Mouse (Mus musculus) lung, adult 10 weeks (tissue): ENCODE measurements around the gene Olfr1276. TPM values are rescaled to one million over a fixed set of nuclear protein-coding genes. Genes with fewer than 3 reads are reported as not detected.

Experiments
- polyA plus RNA-seq: library from polyadenylated mRNA; stranded (reverse); fragments of 350-450 nt; fragmentation: Illumina TruSeq; extraction: RNeasy Lipid Tissue Mini Kit (QIAGEN cat#74804); gene quantifications from one replicate; pipeline ENCODE4 v1.2.3, GENCODE M21; 2014; ENCODE audit warnings: low read depth, low replicate concordance; ENCODE audit not compliant: insufficient read depth

Olfr1276 gene
- polyA plus RNA-seq = not detected

DNA sequence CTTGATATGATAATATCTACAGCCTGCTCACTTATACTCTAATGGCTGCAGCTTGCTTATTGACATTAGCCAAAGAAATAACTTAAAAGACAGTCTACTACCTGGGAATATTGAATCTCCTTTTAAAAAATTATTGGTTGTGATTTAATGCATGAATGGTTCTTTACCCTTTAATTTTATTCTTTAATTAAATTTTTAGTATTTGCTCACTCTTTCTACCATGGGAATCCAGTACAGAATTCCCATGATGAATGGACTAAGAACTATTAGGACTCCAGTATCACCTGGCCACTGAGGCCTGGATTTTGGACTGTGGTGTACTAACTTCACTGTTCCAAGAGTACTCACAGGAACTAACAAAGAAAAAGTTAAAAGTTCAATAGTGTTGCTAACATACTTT lies at the start of gene Olfr1276:
Gene Olfr1276 (plus strand): TSS at position 301 of the 400 bp plus-strand sequence.

DNA sequence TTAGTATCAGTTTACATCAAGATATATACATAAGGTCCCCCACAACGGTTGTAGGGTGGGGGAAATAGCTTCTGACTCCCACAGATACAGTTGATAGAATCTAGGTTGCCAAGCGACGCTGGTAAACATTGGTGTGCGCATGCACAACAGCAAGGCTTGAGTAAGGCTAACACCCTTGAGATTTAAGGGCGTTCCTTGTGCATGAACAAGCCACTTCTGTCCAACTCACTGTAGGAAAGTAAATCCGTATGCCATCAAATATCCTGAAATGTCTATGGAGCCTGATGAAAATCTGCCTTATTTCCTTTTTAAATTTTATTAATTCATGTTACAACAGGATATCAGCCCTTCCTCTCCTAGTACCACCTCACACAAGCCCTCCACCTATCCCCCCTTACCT lies 24.8 kb upstream of the Olfr1276 start, which contains the start of gene 4930430A15Rik:
Gene 4930430A15Rik (minus strand): TSS at position 101 of the 400 bp plus-strand sequence.

DNA sequence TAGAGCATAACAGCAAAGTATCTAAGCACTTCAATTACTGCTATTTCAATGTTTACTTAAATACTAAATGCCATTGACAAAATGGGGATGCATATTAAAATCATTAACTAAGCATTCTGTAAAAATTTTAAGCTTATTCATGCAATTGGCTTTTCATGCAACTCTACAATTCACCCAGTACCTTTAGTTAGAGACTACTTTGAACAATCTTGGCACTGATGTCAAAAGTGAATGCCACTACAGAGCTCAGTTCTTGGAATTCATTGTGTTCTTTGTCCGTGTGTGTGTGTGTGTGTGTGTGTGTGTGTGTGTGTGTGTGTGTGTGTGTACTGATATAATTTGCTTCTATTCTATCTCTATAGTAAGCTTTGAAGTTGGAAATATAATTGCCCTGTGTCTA lies 19.1 kb upstream of the Olfr1276 start, which contains the start of gene Olfr1275:
Gene Olfr1275 (minus strand): TSS at position 101 of the 400 bp plus-strand sequence.

DNA sequence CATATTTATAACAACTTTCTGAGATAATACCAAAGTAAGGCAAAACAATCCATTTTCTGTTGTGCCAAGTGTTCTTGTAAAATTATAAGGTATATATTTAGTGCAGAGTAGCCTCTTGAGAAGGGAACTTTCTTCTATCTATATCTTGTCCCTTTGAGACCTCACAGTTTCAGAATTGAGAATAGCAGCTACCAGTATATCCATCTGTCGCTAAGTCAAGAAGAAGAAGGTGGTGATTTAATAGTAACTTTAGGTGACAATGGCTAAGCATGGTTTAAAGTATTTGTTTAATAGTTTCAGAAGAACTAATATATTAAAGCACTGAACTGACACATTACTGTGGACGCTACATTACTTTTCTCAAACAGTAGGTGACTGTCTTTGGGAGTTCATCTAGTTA lies 19.7 kb downstream of the Olfr1276 start, which contains the start of gene Olfr1277:
Gene Olfr1277 (minus strand): TSS at position 101 of the 400 bp plus-strand sequence.

DNA sequence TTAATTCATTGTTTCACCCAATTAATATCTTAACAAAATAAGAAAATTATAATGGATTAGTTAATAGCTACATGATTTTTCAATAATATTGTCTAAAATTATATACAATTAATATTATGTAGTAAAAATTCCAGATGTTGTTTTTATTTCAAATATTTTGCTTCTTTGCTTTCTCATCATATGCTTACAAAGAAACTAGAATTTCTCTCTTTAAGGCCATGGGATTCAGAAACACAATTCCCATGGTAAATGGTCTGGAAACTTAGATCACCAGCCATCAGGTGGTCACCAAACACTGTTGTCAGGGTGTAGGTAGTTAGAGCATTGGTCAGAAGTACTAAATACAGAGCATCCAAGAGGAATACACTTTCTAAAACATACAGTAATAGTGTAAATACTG lies 35.5 kb downstream of the Olfr1276 start, which contains the start of gene Olfr1278:
Gene Olfr1278 (plus strand): TSS at position 301 of the 400 bp plus-strand sequence.

DNA sequence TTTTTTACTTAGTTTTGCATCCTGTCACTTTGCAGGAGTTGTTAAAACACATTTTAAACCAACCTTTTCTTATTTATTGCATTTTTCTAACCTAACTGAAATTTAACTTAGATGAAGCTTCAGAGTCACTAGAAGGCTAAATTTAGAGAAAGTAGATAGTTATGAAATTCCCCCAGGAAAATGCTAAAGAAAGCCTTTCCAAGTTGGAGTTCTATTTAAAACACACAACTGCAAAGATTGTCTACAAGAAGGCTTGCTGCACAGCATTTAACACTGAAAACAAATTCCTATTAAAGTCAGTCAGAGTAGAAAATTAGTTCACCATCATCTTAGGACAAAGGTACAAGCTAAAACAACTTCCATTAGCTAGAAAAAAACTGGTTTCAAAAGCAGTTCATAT lies 46.1 kb downstream of the Olfr1276 start, which contains the start of gene Olfr1279:
Gene Olfr1279 (plus strand): TSS at position 262 of the 400 bp plus-strand sequence.

Other genes starting within 250 kb of the Olfr1276 start
- gene Gm13941, start 148.5 kb upstream of the Olfr1276 start, polyA plus RNA-seq = not detected
- gene Gm15130, start 101.6 kb upstream of the Olfr1276 start, polyA plus RNA-seq = not detected
- gene 4930430A15Rik, start 24.9 kb upstream of the Olfr1276 start, polyA plus RNA-seq = not detected
- not detected for gene Olfr1275, start 19.2 kb upstream of the Olfr1276 start, polyA plus RNA-seq
- gene Olfr1277, start 19.6 kb downstream of the Olfr1276 start, polyA plus RNA-seq = not detected
- gene Olfr1278, start 35.6 kb downstream of the Olfr1276 start, polyA plus RNA-seq = not detected
- not detected for gene Olfr1279, start 46.1 kb downstream of the Olfr1276 start, polyA plus RNA-seq
- gene Olfr1280, start 59.5 kb downstream of the Olfr1276 start, polyA plus RNA-seq = not detected
- not detected for gene Olfr1281, start 72.0 kb downstream of the Olfr1276 start, polyA plus RNA-seq
- not detected for gene Olfr1282, start 81.6 kb downstream of the Olfr1276 start, polyA plus RNA-seq
- not detected for gene Olfr1283, start 112.3 kb downstream of the Olfr1276 start, polyA plus RNA-seq
- gene Olfr1284, start 121.0 kb downstream of the Olfr1276 start, polyA plus RNA-seq = not detected
- gene Olfr1286, start 168.6 kb downstream of the Olfr1276 start, polyA plus RNA-seq = not detected
- not detected for gene Olfr1287, start 194.6 kb downstream of the Olfr1276 start, polyA plus RNA-seq
- gene Olfr1288, start 219.6 kb downstream of the Olfr1276 start, polyA plus RNA-seq = not detected
- gene Olfr1289, start 226.3 kb downstream of the Olfr1276 start, polyA plus RNA-seq = not detected
- gene Olfr1290, start 239.3 kb downstream of the Olfr1276 start, polyA plus RNA-seq = not detected
- not detected for gene Olfr1291-ps1, start 242.7 kb downstream of the Olfr1276 start, polyA plus RNA-seq